Mouse (Mus musculus): ENCODE results near the gene Syngr2.

Gene Syngr2

DNA sequence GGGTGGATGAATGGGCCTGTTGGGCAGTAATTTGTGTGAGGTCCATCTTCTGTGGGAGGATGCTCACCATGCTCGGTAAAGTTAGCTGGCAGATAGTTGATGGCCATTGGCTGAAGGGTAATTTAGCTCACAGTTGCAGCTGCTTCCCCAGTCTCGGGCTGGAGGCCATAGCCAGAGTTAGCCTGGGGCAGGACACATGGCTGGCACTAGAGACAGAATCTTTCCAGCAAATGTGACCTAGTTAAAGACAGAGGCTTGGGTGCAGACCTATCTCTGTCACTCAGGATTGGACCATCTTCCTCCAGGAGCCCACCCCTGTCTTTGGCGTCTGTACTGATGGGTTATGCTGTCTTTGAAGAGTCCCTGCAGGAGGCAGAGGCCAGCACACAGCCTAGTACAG is 48.9 kb downstream of the Syngr2 start:
- in situ Hi-C loops (cut with MboI, MseI), result no loop called here

DNA sequence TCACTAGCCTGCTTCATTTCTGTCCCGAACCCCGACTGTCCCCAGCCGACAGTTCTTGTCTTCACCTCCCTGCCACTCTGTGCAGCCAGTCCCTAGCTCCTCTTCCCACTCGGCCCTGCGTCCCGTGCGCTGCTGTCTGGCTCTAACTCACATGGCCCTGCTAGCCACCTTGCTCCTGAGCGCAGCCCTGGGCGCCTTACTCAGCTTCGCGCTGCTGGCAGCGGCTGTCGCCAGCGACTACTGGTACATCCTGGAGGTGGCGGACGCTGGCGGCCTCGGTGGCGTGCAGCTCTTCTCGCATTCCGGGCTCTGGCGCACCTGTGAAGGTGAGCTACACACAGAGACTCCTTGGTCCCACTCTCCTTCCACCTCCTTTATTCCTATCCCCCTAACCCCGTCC is 51.1 kb downstream of the Syngr2 start, which contains the start of gene Tmem235:
TSS of gene Tmem235 (plus strand) at position 152 of the 400 bp plus-strand sequence.
- in situ Hi-C loops (cut with MboI, MseI), result no loop called here

DNA sequence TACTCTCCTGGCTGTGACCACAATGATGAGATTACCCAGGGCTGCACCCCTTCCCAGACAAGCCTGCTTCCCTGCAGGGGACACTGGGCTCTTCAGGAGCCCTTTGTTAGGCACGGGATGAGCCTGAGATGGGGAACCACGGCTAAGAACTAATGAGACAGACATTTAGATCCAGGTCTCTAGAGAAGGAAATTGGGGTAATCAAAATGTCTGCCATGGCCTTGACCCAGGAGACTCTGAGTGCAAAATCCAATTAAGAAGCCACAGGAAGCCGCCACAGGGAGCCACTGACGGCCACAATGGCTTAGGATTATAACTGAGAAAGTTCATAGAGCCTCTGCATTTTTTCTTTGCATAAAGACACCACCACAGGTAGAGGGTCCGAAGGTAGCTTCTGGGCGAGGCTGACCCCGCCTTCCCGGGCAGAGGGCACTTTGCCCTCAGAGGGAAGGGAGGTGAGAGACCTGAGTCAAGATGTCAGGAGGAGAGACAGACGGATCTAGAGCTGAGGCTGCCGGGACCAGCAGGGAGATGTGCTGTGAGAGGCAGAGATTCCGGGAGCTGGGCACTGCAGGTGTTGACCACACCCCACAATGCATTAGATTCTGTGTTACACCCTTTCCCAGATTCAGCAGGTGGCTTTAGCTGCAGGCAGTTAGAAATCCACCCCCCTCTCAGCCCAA is 53.8 kb downstream of the Syngr2 start:
- in situ Hi-C loops (cut with MboI, MseI), result no loop called here
